Mouse (Mus musculus) cortical plate, adult 2 months (tissue): ENCODE measurements around the gene D630003M21Rik.

Experiments
- CTCF ChIP-seq: fragments of 200-500 bp; IDR thresholded peaks from 2 replicates; pipeline ENCODE4 v1.5.1; 2011; ENCODE audit warnings: mild to moderate bottlenecking, control low read depth, low read length; ENCODE audit not compliant: insufficient read depth; ENCODE audit errors: extremely low read depth
- POLR2A ChIP-seq: fragments of 200-500 bp; IDR thresholded peaks from 2 replicates; pipeline ENCODE4 v1.6.1; 2011; ENCODE audit warnings: mild to moderate bottlenecking, low read length, control low read depth; ENCODE audit not compliant: insufficient read depth; ENCODE audit errors: extremely low read depth

DNA sequence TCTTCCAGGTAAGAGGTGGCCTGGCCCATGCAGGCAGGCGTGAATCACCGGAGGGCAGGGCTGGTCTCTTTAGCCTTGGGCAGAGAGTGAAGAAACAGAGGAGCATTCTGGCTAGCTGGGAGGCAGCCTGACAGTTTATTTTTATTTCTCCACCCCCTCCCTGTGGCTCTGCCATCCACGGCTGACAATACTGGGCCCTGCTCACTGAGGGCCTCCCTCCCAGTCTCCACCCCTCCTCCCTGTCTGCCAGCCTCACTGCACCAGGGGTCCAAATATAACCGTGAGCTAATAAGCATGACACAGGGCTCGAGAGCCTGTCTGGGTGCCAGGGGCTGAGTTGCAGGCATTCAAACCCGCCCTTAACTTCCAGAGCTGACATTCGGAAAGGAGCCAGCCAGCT, 89.4 kb downstream of the D630003M21Rik start:
- no peak for TF ChIP-seq POLR2A
- no peak for TF ChIP-seq CTCF
